Mouse (Mus musculus) cerebellum, adult 2 months (tissue): Measurements from ENCODE around the gene Ccdc34.

Experiments used
- CTCF ChIP-seq: fragments of 200-500 bp; IDR thresholded peaks from 2 replicates; pipeline ENCODE4 v1.5.1; 2011; ENCODE audit warnings: low read depth, mild to moderate bottlenecking, control low read depth, low read length, moderate library complexity, borderline replicate concordance; ENCODE audit not compliant: insufficient read depth
- POLR2A ChIP-seq: fragments of 200-500 bp; IDR thresholded peaks from 2 replicates; pipeline ENCODE4 v1.6.1; 2011; ENCODE audit warnings: low read length, control low read depth, borderline replicate concordance; ENCODE audit not compliant: insufficient read depth

DNA sequence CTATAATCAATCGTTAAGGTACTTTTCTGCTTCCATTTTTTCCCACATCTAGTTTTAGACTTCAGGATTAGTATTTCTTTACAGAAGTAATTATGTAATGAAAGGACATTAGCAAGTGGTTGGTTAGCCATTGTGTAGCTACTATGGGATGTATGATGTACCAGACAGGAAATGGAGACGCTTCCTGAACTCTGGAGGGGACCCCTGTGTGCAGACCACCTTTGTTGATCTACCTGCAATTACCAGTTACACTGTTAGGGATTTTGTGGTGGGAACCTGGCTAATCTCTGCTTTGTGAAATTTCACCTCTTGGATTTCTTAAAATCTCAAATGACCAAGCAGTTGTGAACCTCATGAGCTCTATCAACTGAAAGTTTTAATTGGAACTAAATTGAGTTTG lies 45.3 kb upstream of the Ccdc34 start:
- TF ChIP-seq POLR2A, result no peak
- TF ChIP-seq CTCF, result no peak
